In the genomic region with DNA sequence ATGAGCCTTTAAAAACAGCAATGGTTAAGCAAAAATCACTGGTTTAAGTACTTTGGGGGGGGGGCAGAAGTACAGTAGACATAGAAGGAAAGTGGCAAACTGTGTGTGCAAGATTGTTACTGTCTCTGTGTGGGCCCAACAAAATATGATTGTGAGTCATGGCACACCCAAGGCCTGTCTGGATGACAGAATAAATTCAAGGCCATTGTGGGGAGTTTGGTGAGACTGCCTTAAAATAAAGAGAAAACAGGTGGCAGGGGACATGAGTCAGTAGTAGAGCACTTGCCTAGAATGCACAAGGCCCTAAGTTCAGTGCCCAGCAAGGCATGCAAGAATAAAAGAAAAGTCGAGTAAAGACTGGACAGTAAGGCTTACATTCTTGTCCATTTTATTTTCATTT, we compare ENCODE assay signal across 17 mouse cellular contexts. TPM values are rescaled to one million over a fixed set of nuclear protein-coding genes. Genes with fewer than 3 reads are reported as not detected.
"Had no signal": no experiment of that assay in that cellular context is flagged by ENCODE, and none has a peak within 500 bp of the region (broad histone marks: within the 10 kb centered on the region; RNA-seq: fewer than 3 reads in every experiment).

No protein-coding gene starts in this region.

- H3K27me3 ChIP-seq: liver, embryonic 13.5 days; midbrain, embryonic 12.5 days; midbrain, embryonic 15.5 days; neural tube, embryonic 13.5 days had no signal

- H3K4me3 ChIP-seq: left cerebral cortex, adult 2 months; liver, embryonic 13.5 days; midbrain, embryonic 12.5 days; midbrain, embryonic 15.5 days; neural tube, embryonic 13.5 days had no signal

- H3K4me1 ChIP-seq: liver, embryonic 13.5 days; midbrain, embryonic 12.5 days; midbrain, embryonic 15.5 days; neural tube, embryonic 13.5 days had no signal

- H3K27ac ChIP-seq: kidney, postnatal 0 days; left cerebral cortex, adult 2 months; liver, embryonic 13.5 days; macrophage; midbrain, embryonic 12.5 days; midbrain, embryonic 15.5 days; neural tube, embryonic 13.5 days; stomach, postnatal 0 days had no signal

- DNase-seq: kidney, postnatal 36 days; layer of hippocampus, postnatal 36 days; liver, embryonic 13.5 days; lung, adult 2 months; lung, postnatal 14 days; right cerebral cortex, adult 18-20 months; right cerebral cortex, postnatal 14 days; right cerebral cortex, postnatal 4 days; thymus, postnatal 25 days had no signal

- H3K36me3 ChIP-seq: liver, embryonic 13.5 days; midbrain, embryonic 12.5 days; midbrain, embryonic 15.5 days; neural tube, embryonic 13.5 days had no signal

RNA-seq across cellular contexts. Expression of a gene that starts 47.8 kb away (rescaled TPM):
- total RNA-seq: megakaryocyte, adult 5-6 weeks had no signal
- polyA plus RNA-seq: macrophage had no signal
